Mouse (Mus musculus): ENCODE results near the gene G430095P16Rik. TPM values are rescaled to one million over a fixed set of nuclear protein-coding genes. Genes with fewer than 3 reads are reported as not detected.

Gene G430095P16Rik
- 1.8 TPM in 2 replicates for polyA plus RNA-seq (2012; rRNA removed)

DNA sequence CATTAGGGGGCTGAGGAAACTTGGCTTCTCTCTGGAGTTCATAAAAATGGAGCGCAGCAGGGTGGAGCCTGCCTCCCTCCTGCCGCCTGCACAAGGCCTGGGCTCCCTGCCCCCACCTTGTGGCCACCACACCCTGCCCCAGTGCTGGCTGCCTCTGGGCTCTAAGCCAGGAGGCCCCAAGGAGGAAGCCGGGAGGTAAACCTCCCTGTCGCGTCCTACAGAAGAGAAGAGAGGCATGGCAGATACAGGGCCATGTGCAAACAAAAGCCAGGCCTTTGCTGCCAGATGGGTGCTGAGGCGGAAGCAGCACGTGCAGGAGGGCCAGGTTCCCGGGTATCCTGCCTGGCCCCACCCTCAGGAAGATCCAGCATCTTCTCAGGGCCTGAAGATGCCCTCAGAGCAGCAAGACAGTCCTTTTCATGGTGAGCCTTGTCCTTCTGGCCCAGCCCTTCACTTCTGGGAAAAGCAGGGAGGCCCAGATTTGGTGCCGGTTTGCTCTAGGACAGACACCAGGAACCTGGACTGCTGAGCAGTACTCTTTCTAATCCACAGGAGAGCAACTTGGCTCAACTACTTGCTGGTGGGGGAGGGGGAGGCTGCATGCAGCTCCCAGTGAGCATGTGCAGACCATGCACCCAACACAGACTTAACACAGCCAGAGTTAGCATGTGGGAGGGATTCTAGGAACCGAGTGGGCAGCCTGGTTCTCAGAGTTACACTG, at the start of gene G430095P16Rik:
Gene G430095P16Rik (plus strand): TSS at position 158 of the 721 bp plus-strand sequence.

DNA sequence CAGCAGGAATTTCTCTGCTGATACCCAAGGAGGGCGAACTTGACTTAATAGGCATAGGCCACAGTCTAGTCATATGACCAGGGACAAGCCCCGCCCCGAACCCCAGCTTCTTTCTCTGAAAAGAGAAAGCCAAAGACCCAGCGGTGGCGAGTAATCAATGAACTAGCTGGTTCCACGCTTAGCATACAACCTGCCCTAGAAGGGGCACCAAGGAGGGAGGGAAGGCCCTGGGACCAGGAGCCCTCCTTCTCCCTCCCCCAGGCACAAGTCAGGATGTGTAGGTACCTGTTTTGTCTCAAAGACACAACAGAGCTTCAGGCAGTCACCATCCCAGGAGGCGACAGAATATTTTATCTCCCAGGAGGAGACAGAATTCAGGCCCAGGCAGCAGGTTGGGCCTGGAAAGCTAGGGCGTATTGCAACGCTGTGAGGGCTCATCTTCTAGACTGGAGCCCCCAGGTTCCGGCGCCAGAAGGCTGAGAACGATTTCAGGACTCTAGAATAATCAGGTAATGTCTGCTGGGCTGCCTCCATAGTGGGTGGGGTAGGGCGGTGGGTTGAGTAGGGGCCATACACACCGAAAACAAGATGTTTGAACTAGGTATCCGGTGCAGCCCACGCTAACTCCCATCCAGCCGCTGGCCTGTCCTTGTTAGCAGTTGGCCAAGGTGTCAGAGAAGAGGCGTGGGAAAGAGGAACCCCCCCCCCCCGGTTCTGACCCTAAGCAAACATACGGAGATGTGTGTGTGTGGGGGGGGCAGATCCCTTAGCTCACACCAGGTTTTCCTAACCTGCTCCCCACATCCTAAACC, 36.4 kb upstream of the G430095P16Rik start, which contains the start of gene Trmt1:
Gene Trmt1 (plus strand): TSS at position 117 of the 812 bp plus-strand sequence.

DNA sequence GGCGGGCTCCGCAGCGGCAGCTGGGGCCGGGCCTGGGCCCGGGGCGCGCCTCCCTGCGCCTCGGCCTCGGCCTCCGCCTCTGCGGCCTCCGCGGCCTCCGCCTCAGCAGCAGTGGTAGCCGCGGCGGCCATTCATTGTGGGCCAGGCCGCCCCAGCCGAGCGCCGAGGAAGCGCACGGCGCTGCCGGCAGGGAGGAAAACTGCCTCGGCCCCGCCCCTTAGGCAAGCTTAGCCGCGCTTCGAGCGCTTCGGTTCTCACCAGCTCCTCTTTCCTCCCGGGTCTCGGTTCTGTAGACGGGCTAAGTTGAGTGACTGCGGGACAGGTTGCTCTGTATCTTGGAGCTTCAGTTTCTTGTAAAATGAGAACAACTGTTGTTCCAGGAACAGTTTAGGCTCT, 35.1 kb upstream of the G430095P16Rik start, which contains the start of gene Nacc1:
Gene Nacc1 (minus strand): TSS at position 158 of the 396 bp plus-strand sequence.

DNA sequence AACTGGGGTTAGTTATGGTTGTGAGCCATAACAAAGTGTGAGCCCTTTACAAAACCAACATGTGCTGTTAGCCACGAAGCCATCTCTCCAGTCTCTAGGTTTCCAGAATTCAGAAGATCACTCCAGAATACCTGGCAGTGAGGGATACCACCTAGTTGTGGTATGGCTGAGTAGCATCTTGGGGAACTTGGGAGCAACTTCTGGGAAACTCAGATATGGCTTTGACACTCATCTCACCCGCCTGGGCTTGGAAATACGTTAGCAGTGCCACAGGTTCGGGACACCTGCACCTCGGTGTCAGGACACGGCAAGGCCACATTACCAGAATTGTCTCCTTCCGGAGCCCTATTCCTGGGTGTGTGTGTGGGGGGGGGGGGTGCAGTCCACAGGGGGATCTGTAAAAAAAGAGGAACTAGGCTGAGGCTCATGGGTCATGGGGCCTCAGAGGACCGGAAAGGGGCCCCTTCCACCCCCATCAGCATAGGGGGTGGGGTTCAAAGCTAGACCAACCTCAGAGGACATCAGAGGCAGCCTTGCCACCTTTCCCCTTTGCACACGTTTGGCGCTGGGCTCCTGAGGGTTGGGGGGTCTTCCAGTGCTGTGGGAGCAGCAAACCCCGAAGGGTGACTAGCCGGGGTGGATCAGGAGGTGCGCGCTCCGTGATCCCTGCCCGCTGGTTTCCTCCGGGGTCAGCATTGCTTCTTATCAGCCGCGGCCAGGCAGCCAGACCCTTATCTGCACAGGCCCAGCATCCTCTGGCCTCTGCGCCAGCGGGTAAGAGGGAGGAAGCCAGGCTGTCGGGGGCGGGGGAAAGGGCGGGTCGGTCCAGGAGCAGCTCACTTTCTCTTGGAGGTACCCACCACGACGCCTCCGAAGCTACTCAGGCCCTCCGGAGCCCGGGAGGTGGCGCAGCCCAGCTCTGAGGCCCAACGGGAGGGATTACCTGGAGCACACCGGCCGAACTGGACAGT, 21.6 kb upstream of the G430095P16Rik start, which contains the start of gene Lyl1:
Gene Lyl1 (plus strand): TSS at position 517 of the 971 bp plus-strand sequence.

Other genes with a start within 250 kb of the G430095P16Rik start
- gene Ier2, start 60.2 kb upstream of the G430095P16Rik start, polyA plus RNA-seq (2012; rRNA removed), result 11.9 and 13.2 TPM in 2 replicates
- gene Trmt1, start 36.7 kb upstream of the G430095P16Rik start, polyA plus RNA-seq (2012; rRNA removed), result 125 and 128 TPM in 2 replicates
- gene Nacc1, start 35.1 kb upstream of the G430095P16Rik start, polyA plus RNA-seq (2012; rRNA removed), result 69.1 and 73.5 TPM in 2 replicates
- gene Lyl1, start 21.6 kb upstream of the G430095P16Rik start, polyA plus RNA-seq (2012; rRNA removed), result 4.1 and 5.3 TPM in 2 replicates
- 53.5 and 59.2 TPM in 2 replicates for gene Nfix, start 77.3 kb downstream of the G430095P16Rik start, polyA plus RNA-seq (2012; rRNA removed)
- 8.7 and 9.3 TPM in 2 replicates for gene Dand5, start 99.8 kb downstream of the G430095P16Rik start, polyA plus RNA-seq (2012; rRNA removed)
- 37.6 and 41.9 TPM in 2 replicates for gene Gadd45gip1, start 108.5 kb downstream of the G430095P16Rik start, polyA plus RNA-seq (2012; rRNA removed)
- 66.8 and 71.5 TPM in 2 replicates for gene Rad23a, start 117.7 kb downstream of the G430095P16Rik start, polyA plus RNA-seq (2012; rRNA removed)
- gene Calr, start 123.9 kb downstream of the G430095P16Rik start, polyA plus RNA-seq (2012; rRNA removed), result 455 and 581 TPM in 2 replicates
- gene Farsa, start 134.0 kb downstream of the G430095P16Rik start, polyA plus RNA-seq (2012; rRNA removed), result 123 and 124 TPM in 2 replicates
- 26.9 and 31.5 TPM in 2 replicates for gene Syce2, start 149.1 kb downstream of the G430095P16Rik start, polyA plus RNA-seq (2012; rRNA removed)
- 57.8 and 58.3 TPM in 2 replicates for gene Gcdh, start 170.9 kb downstream of the G430095P16Rik start, polyA plus RNA-seq (2012; rRNA removed)
- 0.66 and 0.96 TPM in 2 replicates for gene Klf1, start 178.9 kb downstream of the G430095P16Rik start, polyA plus RNA-seq (2012; rRNA removed)
- gene Dnase2a, start 185.6 kb downstream of the G430095P16Rik start, polyA plus RNA-seq (2012; rRNA removed), result 6.6 and 7.6 TPM in 2 replicates
- gene Mast1, start 214.4 kb downstream of the G430095P16Rik start, polyA plus RNA-seq (2012; rRNA removed), result 104 and 112 TPM in 2 replicates
- gene Rtbdn, start 224.0 kb downstream of the G430095P16Rik start, polyA plus RNA-seq (2012; rRNA removed), result 6.7 TPM in 2 replicates
- gene Gm49661, start 246.4 kb downstream of the G430095P16Rik start, polyA plus RNA-seq (2012; rRNA removed), result 0.32 TPM in 1 of 2 replicates, not detected in the other
- gene Prdx2, start 246.6 kb downstream of the G430095P16Rik start, polyA plus RNA-seq (2012; rRNA removed), result 811 and 935 TPM in 2 replicates
- 58.0 and 61.0 TPM in 2 replicates for gene Rnaseh2a, start 246.8 kb downstream of the G430095P16Rik start, polyA plus RNA-seq (2012; rRNA removed)